Mouse (Mus musculus) neural tube, embryonic 11.5 days (tissue): ENCODE measurements around the gene Chl1. TPM values are rescaled to one million over a fixed set of nuclear protein-coding genes. Genes with fewer than 3 reads are reported as not detected.

Experiments used
- ATAC-seq: fragments of 200-750 bp; cut with Nextera tagmentation; 2 replicates; pipeline ENCODE4 v1.8.0; 2017; ENCODE audit warnings: moderate number of reproducible peaks, mild to moderate bottlenecking, moderate TSS enrichment, moderate library complexity; ENCODE audit not compliant: insufficient read depth, low FRiP score, low TSS enrichment
- DNase-seq: peaks from one replicate; pipeline ENCODE4 v3.0.0-alpha.2; 2015; ENCODE audit warnings: low spot score
- H3K27ac ChIP-seq: fragments of 300-500 bp; sonication (generic); 2 replicates; pipeline ENCODE4 v1.5.1; 2014; ENCODE audit warnings: low read depth, mild to moderate bottlenecking, low read length
- H3K27me3 ChIP-seq: fragments of 300-500 bp; sonication (generic); 2 replicates; pipeline ENCODE4 v1.6.1; 2014; ENCODE audit warnings: mild to moderate bottlenecking, low read length, mixed read lengths; ENCODE audit not compliant: control insufficient read depth, insufficient read depth
- H3K36me3 ChIP-seq: fragments of 300-500 bp; sonication (generic); 2 replicates; pipeline ENCODE4 v1.6.1; 2014; ENCODE audit warnings: mild to moderate bottlenecking, low read length, moderate library complexity, mixed read lengths; ENCODE audit not compliant: control insufficient read depth, insufficient read depth
- H3K4me1 ChIP-seq: fragments of 300-500 bp; sonication (generic); 2 replicates; pipeline ENCODE4 v1.6.1; 2014; ENCODE audit warnings: low read length, mixed read lengths; ENCODE audit not compliant: control insufficient read depth, insufficient read depth
- H3K4me2 ChIP-seq: fragments of 300-500 bp; sonication (generic); 2 replicates; pipeline ENCODE4 v1.6.1; 2014; ENCODE audit warnings: low read depth, mild to moderate bottlenecking, moderate library complexity
- H3K4me3 ChIP-seq: fragments of 300-500 bp; sonication (generic); 2 replicates; pipeline ENCODE4 v1.5.1; 2014; ENCODE audit warnings: low read depth, low read length
- H3K9ac ChIP-seq: fragments of 300-500 bp; sonication (generic); 2 replicates; pipeline ENCODE4 v1.6.1; 2014; ENCODE audit warnings: mild to moderate bottlenecking, low read length
- H3K9me3 ChIP-seq: fragments of 300-500 bp; sonication (generic); 2 replicates; pipeline ENCODE4 v1.6.1; 2016; ENCODE audit warnings: low read length; ENCODE audit not compliant: control insufficient read depth
- WGBS: fragments of 180-500 bp; shearing (Covaris S2); extraction: QIAGEN DNeasy Blood & Tissue Kit; methylation state at CpG from one replicate; pipeline ENCODE4 v1.1.7; 2014; 5-methylcytosine and 5-hydroxymethylcytosine counted together
- polyA plus RNA-seq: library from polyadenylated mRNA; unstranded; fragments of >200 nt; fragmentation: Nextera tagmentation; extraction: Ambion mirVana; gene quantifications from 2 replicates; pipeline ENCODE4 v1.2.1, GENCODE M21; 2014

Gene Chl1
- polyA plus RNA-seq, 1 experiment from 2014 or later: 18.5 TPM

- Histone ChIP-seq H3K27me3 (no peaks in the 10 kb centered on the region), H3K36me3 (no peaks in the 10 kb centered on the region), H3K4me2 (no peak overlapping the region), H3K9me3 (no peaks in the 10 kb centered on the region), H3K4me1 (no peaks in the 10 kb centered on the region), H3K27ac (no peak overlapping the region), H3K4me3 (no peak overlapping the region), H3K9ac (no peak overlapping the region)
- 74% methylated on average over 4 of the region's 4 CpGs for whole genome bisulfite sequencing
- DNase-seq: no peak
- no peak for ATAC-seq
Measured at GRCm38 (mm10) chr6:103753891-103754290, 243.5 kb downstream of the Chl1 start.

- Histone ChIP-seq H3K36me3 (no peaks in the 10 kb centered on the region), H3K9me3 (no peaks in the 10 kb centered on the region), H3K9ac (no peak overlapping the region), H3K4me1 (no peaks in the 10 kb centered on the region), H3K27ac (no peak overlapping the region), H3K4me3 (no peak overlapping the region), H3K27me3 (no peaks in the 10 kb centered on the region), H3K4me2 (no peak overlapping the region)
- 80% methylated on average over 3 of the region's 3 CpGs for WGBS
- DNase-seq (no peak), ATAC-seq (no peak)
Measured at GRCm38 (mm10) chr6:103766830-103767229, 256.4 kb downstream of the Chl1 start.

GRCm38 (mm10) chr6:103781058-103781457, 270.7 kb downstream of the Chl1 start:
- no peaks in the 10 kb centered on the region for H3K4me1 ChIP-seq
- no peaks in the 10 kb centered on the region for H3K27me3 ChIP-seq
- no peaks in the 10 kb centered on the region for H3K9me3 ChIP-seq
- DNase-seq: no peak
- no peak overlapping the region for H3K4me3 ChIP-seq
- 85% methylated on average over 5 of the region's 5 CpGs for WGBS
- no peak overlapping the region for H3K27ac ChIP-seq
- no peak overlapping the region for H3K4me2 ChIP-seq
- no peak for ATAC-seq
- no peaks in the 10 kb centered on the region for H3K36me3 ChIP-seq
- H3K9ac ChIP-seq: no peak overlapping the region

- no peak for ATAC-seq
- 63% methylated on average over 2 of the region's 2 CpGs for WGBS
- no peak overlapping the region for H3K9ac ChIP-seq
Measured at GRCm38 (mm10) chr6:103791077-103791632, 280.8 kb downstream of the Chl1 start.

GRCm38 (mm10) chr6:103795241-103795640, 284.9 kb downstream of the Chl1 start:
- no peaks in the 10 kb centered on the region for H3K9me3 ChIP-seq
- 86% methylated on average over 1 of the region's 1 CpGs for WGBS
- no peaks in the 10 kb centered on the region for H3K4me1 ChIP-seq
- H3K27me3 ChIP-seq: no peaks in the 10 kb centered on the region
- DNase-seq: no peak
- H3K27ac ChIP-seq: no peak overlapping the region
- H3K36me3 ChIP-seq: no peaks in the 10 kb centered on the region
- H3K9ac ChIP-seq: no peak overlapping the region
- no peak for ATAC-seq
- H3K4me3 ChIP-seq: no peak overlapping the region
- no peak overlapping the region for H3K4me2 ChIP-seq

More at GRCm38 (mm10) chr6:103791077-103791632, 280.8 kb downstream of the Chl1 start:
- Histone ChIP-seq H3K9me3 (no peaks in the 10 kb centered on the region), H3K4me1 (no peaks in the 10 kb centered on the region), H3K4me3 (no peak overlapping the region), H3K4me2 (no peak overlapping the region), H3K36me3 (no peaks in the 10 kb centered on the region), H3K27ac (no peak overlapping the region), H3K27me3 (no peaks in the 10 kb centered on the region)
- no peak for DNase-seq
